Mouse (Mus musculus): Measurements from ENCODE around the gene Olfr826. TPM values are rescaled to one million over a fixed set of nuclear protein-coding genes. Genes with fewer than 3 reads are reported as not detected.
A peak's percentile ranks its signal among the peaks of the same experiment; 100 is the strongest.
"Not testable (repeated sequence)": the region's sequence is repeated elsewhere in the genome, so short reads cannot be mapped to it uniquely, and the experiment has no call there.

The Olfr826 gene
- not detected in 2 replicates for polyA plus RNA-seq (2016; fragmentation: Nextera tagmentation; extraction: Ambion mirVana)

GRCm38 (mm10) chr10:130184086-130184485 is at the start of gene Olfr826:
TSS of gene Olfr826 (minus strand) at chr10:130184186.
- no peak for DNase-seq (ENCODE audit: extremely low spot score, low spot score)
- Histone ChIP-seq H3K4me1 (no peaks in the 10 kb centered on the region), H3K9me3 (no peaks in the 10 kb centered on the region), H3K27me3 (ENCODE audit: poor library complexity, severe bottlenecking) (no peaks in the 10 kb centered on the region), H3K27ac (no peak within 1 kb of the TSS), H3K4me3 (no peak within 1 kb of the TSS), H3K36me3 (replicated peaks) (no peaks in the 10 kb centered on the region)
- 84% methylated on average over 1 of the region's 1 CpGs for WGBS

- no peaks in the 10 kb centered on the region for H3K36me3 ChIP-seq (replicated peaks)
- WGBS, result 80% methylated on average over 1 of the region's 1 CpGs
- no peak overlapping the region for H3K27ac ChIP-seq
- DNase-seq (ENCODE audit: extremely low spot score, low spot score), result no peak
- H3K9me3 ChIP-seq, result no peaks in the 10 kb centered on the region
- H3K4me3 ChIP-seq, result no peak overlapping the region
- H3K4me1 ChIP-seq, result peaks cover 6% of the 10 kb centered on the region
- no peaks in the 10 kb centered on the region for H3K27me3 ChIP-seq (ENCODE audit: poor library complexity, severe bottlenecking)
These were observed 48.1 kb upstream of the Olfr826 start for GRCm38 (mm10) chr10:130232117-130232516.

GRCm38 (mm10) chr10:130229584-130229983 is 45.6 kb upstream of the Olfr826 start:
- DNase-seq (ENCODE audit: extremely low spot score, low spot score), result no peak
- no peak overlapping the region for H3K27ac ChIP-seq
- no peaks in the 10 kb centered on the region for H3K27me3 ChIP-seq (ENCODE audit: poor library complexity, severe bottlenecking)
- 90% methylated on average over 5 of the region's 5 CpGs for WGBS
- no peaks in the 10 kb centered on the region for H3K9me3 ChIP-seq
- H3K4me3 ChIP-seq, result no peak overlapping the region
- no peaks in the 10 kb centered on the region for H3K36me3 ChIP-seq (replicated peaks)
- peaks cover 3% of the 10 kb centered on the region for H3K4me1 ChIP-seq

GRCm38 (mm10) chr10:130228246-130228645 is 44.3 kb upstream of the Olfr826 start:
- no peak overlapping the region for H3K27ac ChIP-seq
- H3K36me3 ChIP-seq (replicated peaks), result no peaks in the 10 kb centered on the region
- WGBS, result 0% methylated on average over 1 of the region's 1 CpGs
- H3K9me3 ChIP-seq, result no peaks in the 10 kb centered on the region
- no peaks in the 10 kb centered on the region for H3K4me1 ChIP-seq
- peak; percentile 47 for DNase-seq (ENCODE audit: extremely low spot score, low spot score)
- H3K4me3 ChIP-seq, result no peak overlapping the region
- no peaks in the 10 kb centered on the region for H3K27me3 ChIP-seq (ENCODE audit: poor library complexity, severe bottlenecking)

GRCm38 (mm10) chr10:130225034-130225433 is 41.0 kb upstream of the Olfr826 start:
- no peak for DNase-seq (ENCODE audit: extremely low spot score, low spot score)

GRCm38 (mm10) chr10:130214303-130214702 is 30.3 kb upstream of the Olfr826 start, which contains the start of gene Olfr827:
TSS of gene Olfr827 (minus strand) at chr10:130214403.
- no peak for DNase-seq (ENCODE audit: extremely low spot score, low spot score)
- Histone ChIP-seq H3K27ac (no peak within 1 kb of the TSS), H3K27me3 (ENCODE audit: poor library complexity, severe bottlenecking) (no peaks in the 10 kb centered on the region), H3K4me1 (no peaks in the 10 kb centered on the region), H3K36me3 (replicated peaks) (no peaks in the 10 kb centered on the region), H3K9me3 (no peaks in the 10 kb centered on the region), H3K4me3 (no peak within 1 kb of the TSS)
- WGBS, result 85% methylated on average over 1 of the region's 1 CpGs

More at GRCm38 (mm10) chr10:130225034-130225433, 41.0 kb upstream of the Olfr826 start:
- Histone ChIP-seq H3K27ac (no peak overlapping the region), H3K36me3 (replicated peaks) (no peaks in the 10 kb centered on the region), H3K4me1 (no peaks in the 10 kb centered on the region), H3K9me3 (no peaks in the 10 kb centered on the region), H3K27me3 (ENCODE audit: poor library complexity, severe bottlenecking) (no peaks in the 10 kb centered on the region), H3K4me3 (no peak overlapping the region)
- WGBS, result 88% methylated on average over 3 of the region's 3 CpGs

- H3K9me3 ChIP-seq, result no peaks in the 10 kb centered on the region
- DNase-seq (ENCODE audit: extremely low spot score, low spot score), result no peak
- no peak within 1 kb of the TSS for H3K27ac ChIP-seq
- no peak within 1 kb of the TSS for H3K4me3 ChIP-seq
- H3K36me3 ChIP-seq (replicated peaks), result no peaks in the 10 kb centered on the region
- no peaks in the 10 kb centered on the region for H3K27me3 ChIP-seq (ENCODE audit: poor library complexity, severe bottlenecking)
- no peaks in the 10 kb centered on the region for H3K4me1 ChIP-seq
These were observed 17.3 kb downstream of the Olfr826 start, which contains the start of gene Olfr825 for GRCm38 (mm10) chr10:130166666-130167065. TSS of gene Olfr825 (minus strand) at chr10:130166766.

GRCm38 (mm10) chr10:130165196-130165595 is 18.8 kb downstream of the Olfr826 start:
- no peak overlapping the region for H3K4me3 ChIP-seq
- no peaks in the 10 kb centered on the region for H3K36me3 ChIP-seq (replicated peaks)
- no peaks in the 10 kb centered on the region for H3K27me3 ChIP-seq (ENCODE audit: poor library complexity, severe bottlenecking)
- no peaks in the 10 kb centered on the region for H3K9me3 ChIP-seq
- H3K4me1 ChIP-seq, result no peaks in the 10 kb centered on the region
- no peak overlapping the region for H3K27ac ChIP-seq
- DNase-seq (ENCODE audit: extremely low spot score, low spot score), result no peak

GRCm38 (mm10) chr10:130144121-130144520 is 39.9 kb downstream of the Olfr826 start:
- H3K36me3 ChIP-seq (replicated peaks), result no peaks in the 10 kb centered on the region
- WGBS, result 85% methylated on average over 5 of the region's 5 CpGs
- DNase-seq (ENCODE audit: extremely low spot score, low spot score), result no peak

GRCm38 (mm10) chr10:130142481-130142880 is 41.5 kb downstream of the Olfr826 start:
- not testable (repeated sequence) for H3K4me3 ChIP-seq; H3K4me1 ChIP-seq; H3K27ac ChIP-seq; DNase-seq (ENCODE audit: extremely low spot score, low spot score); H3K36me3 ChIP-seq (replicated peaks); H3K9me3 ChIP-seq; H3K27me3 ChIP-seq (ENCODE audit: poor library complexity, severe bottlenecking)
- 90% methylated on average over 5 of the region's 5 CpGs for WGBS

More at GRCm38 (mm10) chr10:130144121-130144520, 39.9 kb downstream of the Olfr826 start:
- H3K9me3 ChIP-seq, result no peaks in the 10 kb centered on the region
- no peak overlapping the region for H3K27ac ChIP-seq
- H3K27me3 ChIP-seq (ENCODE audit: poor library complexity, severe bottlenecking), result no peaks in the 10 kb centered on the region
- H3K4me3 ChIP-seq, result no peak overlapping the region
- no peaks in the 10 kb centered on the region for H3K4me1 ChIP-seq

- no peak overlapping the region for H3K4me3 ChIP-seq
- no peak for DNase-seq (ENCODE audit: extremely low spot score, low spot score)
- no peak overlapping the region for H3K27ac ChIP-seq
- H3K36me3 ChIP-seq (replicated peaks), result no peaks in the 10 kb centered on the region
- H3K9me3 ChIP-seq, result no peaks in the 10 kb centered on the region
- H3K4me1 ChIP-seq, result no peaks in the 10 kb centered on the region
- H3K27me3 ChIP-seq (ENCODE audit: poor library complexity, severe bottlenecking), result no peaks in the 10 kb centered on the region
These were observed 49.2 kb downstream of the Olfr826 start for GRCm38 (mm10) chr10:130134811-130135210.

- not testable (repeated sequence) for H3K36me3 ChIP-seq (replicated peaks); H3K4me1 ChIP-seq; H3K27ac ChIP-seq; H3K9me3 ChIP-seq; DNase-seq (ENCODE audit: extremely low spot score, low spot score); H3K4me3 ChIP-seq; H3K27me3 ChIP-seq (ENCODE audit: poor library complexity, severe bottlenecking)
These were observed 54.1 kb downstream of the Olfr826 start, which contains the start of gene Olfr824 for GRCm38 (mm10) chr10:130129900-130130299. TSS of gene Olfr824 (minus strand) at chr10:130130000.

Data from forebrain, embryonic 10.5 days (tissue).